Mouse (Mus musculus): ENCODE data around the gene Abce1. TPM values are rescaled to one million over a fixed set of nuclear protein-coding genes. Genes with fewer than 3 reads are reported as not detected.
A peak's percentile ranks its signal among the peaks of the same experiment; 100 is the strongest.
"Not testable (repeated sequence)": the region's sequence is repeated elsewhere in the genome, so short reads cannot be mapped to it uniquely, and the experiment has no call there.

Gene Abce1
- polyA plus RNA-seq, 1 experiment from 2014 or later, result 62.7 TPM

DNA sequence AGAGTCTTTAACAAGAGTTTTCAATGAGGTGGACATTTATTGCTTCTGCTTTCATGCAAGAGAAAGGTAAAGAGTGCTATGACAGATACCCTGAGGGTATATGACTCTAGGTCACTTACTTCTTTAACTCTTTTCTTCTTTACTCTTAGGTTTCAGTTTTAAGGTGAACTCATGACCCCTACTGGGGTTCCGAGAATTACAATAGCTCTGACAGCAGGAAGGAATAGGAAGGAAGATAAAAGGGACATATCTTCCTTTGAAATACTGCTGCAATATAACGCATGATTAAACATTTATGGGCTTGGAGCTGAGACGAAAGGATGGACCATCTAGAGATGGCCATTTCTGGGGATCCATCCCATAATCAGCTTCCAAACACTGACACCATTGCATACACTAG is 13.0 kb upstream of the Abce1 start:
- no peak overlapping the region for H3K27ac ChIP-seq
- ATAC-seq (replicated peaks; ENCODE audit: low FRiP score, low read depth), result no peak

GRCm38 (mm10) chr8:79723308-79723707 is 11.8 kb upstream of the Abce1 start:
- no peaks in the 10 kb centered on the region for H3K4me1 ChIP-seq (replicated peaks; ENCODE audit: insufficient read depth, low read length)
- H3K27ac ChIP-seq, result no peak overlapping the region
- no peak overlapping the region for H3K4me3 ChIP-seq (replicated peaks; ENCODE audit: low read depth, low read length)
- H3K9me3 ChIP-seq (replicated peaks; ENCODE audit: low read length), result no peaks in the 10 kb centered on the region
- no peak for DNase-seq (ENCODE audit: low spot score)
- H3K36me3 ChIP-seq (ENCODE audit: insufficient read depth, low read length), result peaks cover 20% of the 10 kb centered on the region; the same call in 1 of the 2 replicates
- no peak for ATAC-seq (replicated peaks; ENCODE audit: low FRiP score, low read depth)
- no peaks in the 10 kb centered on the region for H3K27me3 ChIP-seq (ENCODE audit: insufficient read depth, low read length)
- no peak overlapping the region for H3K9ac ChIP-seq (ENCODE audit: low read depth, low read length)
- no peak for TF ChIP-seq CTCF (IDR thresholded peaks at IDR 0.05; ENCODE audit: low read depth)
- H3K4me2 ChIP-seq (ENCODE audit: low read length), result no peak overlapping the region

More for the DNA sequence above, 13.0 kb upstream of the Abce1 start:
- 39% methylated on average over 3 of the region's 3 CpGs for WGBS
- H3K4me2 ChIP-seq (ENCODE audit: low read length), result no peak overlapping the region
- H3K9me3 ChIP-seq (replicated peaks; ENCODE audit: low read length), result no peaks in the 10 kb centered on the region
- no peak overlapping the region for H3K4me3 ChIP-seq (replicated peaks; ENCODE audit: low read depth, low read length)
- H3K4me1 ChIP-seq (replicated peaks; ENCODE audit: insufficient read depth, low read length), result no peaks in the 10 kb centered on the region
- H3K36me3 ChIP-seq (ENCODE audit: insufficient read depth, low read length), result peaks cover 21% of the 10 kb centered on the region; the same call in 1 of the 2 replicates
- H3K9ac ChIP-seq (ENCODE audit: low read depth, low read length), result no peak overlapping the region
- DNase-seq (ENCODE audit: low spot score), result peak; percentile 24
- TF ChIP-seq CTCF (IDR thresholded peaks at IDR 0.05; ENCODE audit: low read depth), result no peak
- no peaks in the 10 kb centered on the region for H3K27me3 ChIP-seq (ENCODE audit: insufficient read depth, low read length)

DNA sequence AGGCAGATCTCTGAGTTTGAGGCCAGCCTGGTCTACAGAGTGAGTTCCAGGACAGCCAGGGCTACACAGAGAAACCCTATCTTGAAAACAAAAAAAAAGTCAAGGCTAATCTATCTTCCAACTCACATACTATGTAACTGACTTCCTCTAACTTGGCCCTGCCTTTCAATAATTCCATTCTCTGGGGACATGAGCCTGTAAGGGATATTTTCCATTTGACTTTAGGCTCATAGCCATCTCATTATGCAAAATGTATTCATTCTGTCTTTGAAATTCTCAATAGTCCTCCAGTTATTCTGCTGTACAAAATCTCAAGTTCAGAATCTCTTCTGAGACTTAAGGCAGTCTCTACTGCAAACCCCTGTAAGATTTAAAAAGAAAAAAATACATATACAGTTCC is 10.0 kb upstream of the Abce1 start:
- DNase-seq (ENCODE audit: low spot score) (no peak), ATAC-seq (replicated peaks; ENCODE audit: low FRiP score, low read depth) (no peak)
- Histone ChIP-seq H3K27ac (no peak overlapping the region), H3K9ac (ENCODE audit: low read depth, low read length) (no peak overlapping the region), H3K4me2 (ENCODE audit: low read length) (no peak overlapping the region), H3K4me3 (replicated peaks; ENCODE audit: low read depth, low read length) (no peak overlapping the region), H3K9me3 (replicated peaks; ENCODE audit: low read length) (no peaks in the 10 kb centered on the region), H3K4me1 (replicated peaks; ENCODE audit: insufficient read depth, low read length) (no peaks in the 10 kb centered on the region), H3K36me3 (ENCODE audit: insufficient read depth, low read length) (peaks cover 26% of the 10 kb centered on the region), H3K27me3 (ENCODE audit: insufficient read depth, low read length) (no peaks in the 10 kb centered on the region)
- TF ChIP-seq CTCF (IDR thresholded peaks at IDR 0.05; ENCODE audit: low read depth), result no peak

- Histone ChIP-seq H3K27ac (no peak overlapping the region), H3K4me3 (replicated peaks; ENCODE audit: low read depth, low read length) (0 out of 2 replicates have a peak overlapping the region, but pooled peaks have one; percentile 94)
These were observed 1.1 kb upstream of the Abce1 start for GRCm38 (mm10) chr8:79712676-79713075.

DNA sequence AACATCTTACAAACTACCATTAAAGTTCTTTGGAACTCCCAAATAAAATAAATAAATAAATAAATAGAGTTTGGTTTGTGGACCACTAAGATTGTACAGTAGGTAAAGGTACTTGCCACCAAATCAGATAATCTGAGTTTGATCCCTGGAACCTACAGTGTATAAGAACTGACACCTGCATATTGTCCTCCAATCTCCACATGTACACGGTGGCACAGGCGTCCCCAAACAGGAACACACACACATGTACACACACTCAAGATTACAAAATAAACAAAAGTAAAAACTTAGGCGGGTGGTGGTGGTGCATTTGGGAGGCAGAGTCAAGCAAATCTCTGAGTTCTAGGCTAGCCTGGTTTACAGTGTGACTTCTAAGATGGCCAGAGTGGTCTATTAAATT is 4.9 kb downstream of the Abce1 start:
- Histone ChIP-seq H3K27ac (no peak overlapping the region), H3K9me3 (replicated peaks; ENCODE audit: low read length) (no peaks in the 10 kb centered on the region), H3K36me3 (ENCODE audit: insufficient read depth, low read length) (peaks cover 24% of the 10 kb centered on the region), H3K4me2 (ENCODE audit: low read length) (no peak overlapping the region), H3K4me3 (replicated peaks; ENCODE audit: low read depth, low read length) (no peak overlapping the region), H3K27me3 (ENCODE audit: insufficient read depth, low read length) (no peaks in the 10 kb centered on the region), H3K4me1 (replicated peaks; ENCODE audit: insufficient read depth, low read length) (no peaks in the 10 kb centered on the region), H3K9ac (ENCODE audit: low read depth, low read length) (no peak overlapping the region)
- no peak for TF ChIP-seq CTCF (IDR thresholded peaks at IDR 0.05; ENCODE audit: low read depth)
- no peak for ATAC-seq (replicated peaks; ENCODE audit: low FRiP score, low read depth)
- DNase-seq (ENCODE audit: low spot score), result no peak
- WGBS, result 96% methylated on average over 3 of the region's 3 CpGs

More at GRCm38 (mm10) chr8:79712676-79713075, 1.1 kb upstream of the Abce1 start:
- Histone ChIP-seq H3K27me3 (ENCODE audit: insufficient read depth, low read length) (no peaks in the 10 kb centered on the region), H3K9me3 (replicated peaks; ENCODE audit: low read length) (no peaks in the 10 kb centered on the region), H3K36me3 (ENCODE audit: insufficient read depth, low read length) (peaks cover 11% of the 10 kb centered on the region; the same call in 1 of the 2 replicates), H3K9ac (ENCODE audit: low read depth, low read length) (no peak overlapping the region), H3K4me1 (replicated peaks; ENCODE audit: insufficient read depth, low read length) (no peaks in the 10 kb centered on the region), H3K4me2 (ENCODE audit: low read length) (peak overlapping the region; percentile 79)
- no peak for TF ChIP-seq CTCF (IDR thresholded peaks at IDR 0.05; ENCODE audit: low read depth)
- DNase-seq (ENCODE audit: low spot score) (no peak), ATAC-seq (replicated peaks; ENCODE audit: low FRiP score, low read depth) (no peak)
- WGBS, result 48% methylated on average over 5 of the region's 6 CpGs

DNA sequence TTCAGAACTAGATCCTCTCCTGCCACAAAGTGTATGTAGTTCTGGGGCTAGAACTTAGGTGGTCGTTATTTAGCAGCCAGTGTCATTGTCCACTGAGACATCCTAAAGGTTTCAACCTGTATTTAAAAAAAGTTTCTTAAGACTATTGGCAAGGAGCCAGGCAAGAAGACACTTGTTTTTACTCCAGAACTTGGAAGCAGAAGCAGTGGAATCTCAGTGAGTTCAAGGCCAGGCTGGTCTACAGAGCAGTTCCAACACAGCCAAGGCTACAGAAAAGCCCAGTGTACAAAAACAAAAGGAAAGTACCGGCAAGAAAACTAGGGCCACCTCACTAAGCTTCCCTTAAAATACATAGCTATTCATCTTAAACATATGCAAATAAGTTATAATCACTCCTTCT is 19.0 kb downstream of the Abce1 start:
- TF ChIP-seq CTCF (IDR thresholded peaks at IDR 0.05; ENCODE audit: low read depth), result no peak
- peaks cover 47% of the 10 kb centered on the region for H3K36me3 ChIP-seq (ENCODE audit: insufficient read depth, low read length)
- 81% methylated on average over 2 of the region's 2 CpGs for WGBS
- H3K9ac ChIP-seq (ENCODE audit: low read depth, low read length), result no peak overlapping the region
- H3K27me3 ChIP-seq (ENCODE audit: insufficient read depth, low read length), result no peaks in the 10 kb centered on the region
- H3K4me2 ChIP-seq (ENCODE audit: low read length), result no peak overlapping the region
- no peaks in the 10 kb centered on the region for H3K4me1 ChIP-seq (replicated peaks; ENCODE audit: insufficient read depth, low read length)
- no peak overlapping the region for H3K4me3 ChIP-seq (replicated peaks; ENCODE audit: low read depth, low read length)
- H3K9me3 ChIP-seq (replicated peaks; ENCODE audit: low read length), result no peaks in the 10 kb centered on the region
- ATAC-seq (replicated peaks; ENCODE audit: low FRiP score, low read depth) (no peak), DNase-seq (ENCODE audit: low spot score) (no peak)
- H3K27ac ChIP-seq, result no peak overlapping the region

DNA sequence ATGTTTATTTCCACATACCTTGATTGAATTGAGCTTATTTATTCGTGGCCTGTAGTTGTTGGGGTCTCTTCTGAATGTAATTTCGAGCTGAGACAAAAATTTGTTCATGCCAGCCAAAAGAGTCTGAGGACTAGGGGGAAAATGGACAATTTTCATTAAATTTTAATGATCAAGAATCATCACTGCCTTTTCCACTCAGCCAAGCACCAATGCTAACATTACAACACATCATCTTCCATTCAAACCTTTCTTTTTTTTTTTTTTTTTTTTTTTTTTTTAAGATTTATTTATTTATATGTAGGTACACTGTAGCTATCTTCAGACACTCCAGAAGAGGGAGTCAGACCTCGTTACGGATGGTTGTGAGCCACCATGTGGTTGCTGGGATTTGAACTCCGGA is 25.6 kb downstream of the Abce1 start:
- ATAC-seq (replicated peaks; ENCODE audit: low FRiP score, low read depth); H3K27me3 ChIP-seq (ENCODE audit: insufficient read depth, low read length); H3K9me3 ChIP-seq (replicated peaks; ENCODE audit: low read length); H3K4me1 ChIP-seq (replicated peaks; ENCODE audit: insufficient read depth, low read length); H3K4me2 ChIP-seq (ENCODE audit: low read length); DNase-seq (ENCODE audit: low spot score); H3K27ac ChIP-seq; H3K4me3 ChIP-seq (replicated peaks; ENCODE audit: low read depth, low read length); H3K9ac ChIP-seq (ENCODE audit: low read depth, low read length): not testable (repeated sequence)
- peaks cover 56% of the 10 kb centered on the region for H3K36me3 ChIP-seq (ENCODE audit: insufficient read depth, low read length)
- 97% methylated on average over 5 of the region's 5 CpGs for WGBS
